Mouse (Mus musculus): ENCODE results near the gene Tppp. TPM values are rescaled to one million over a fixed set of nuclear protein-coding genes. Genes with fewer than 3 reads are reported as not detected.
A peak's percentile ranks its signal among the peaks of the same experiment; 100 is the strongest.
"Not testable (repeated sequence)": the region's sequence is repeated elsewhere in the genome, so short reads cannot be mapped to it uniquely, and the experiment has no call there.

Tppp gene
- total RNA-seq, 2 experiments from 2014 or later: 12.9 to 13.3 TPM

GRCm38 (mm10) chr13:74025151-74026081, 16.2 kb downstream of the Tppp start:
- DNase-seq: peak; percentile 75 to 79

GRCm38 (mm10) chr13:74026215-74026614, 17.0 kb downstream of the Tppp start:
- peak; percentile 75 to 79 for DNase-seq

- DNase-seq: no peak
Measured at GRCm38 (mm10) chr13:74028116-74028515, 18.9 kb downstream of the Tppp start.

- DNase-seq: peak in 1 of 2 experiments; percentile 42
Measured at GRCm38 (mm10) chr13:74029013-74029412, 19.8 kb downstream of the Tppp start.

- DNase-seq: no peak
Measured at GRCm38 (mm10) chr13:74030691-74031090, 21.5 kb downstream of the Tppp start.

- no peak for DNase-seq
Measured at GRCm38 (mm10) chr13:74031133-74031532, 21.9 kb downstream of the Tppp start.

- DNase-seq: no peak
Measured at GRCm38 (mm10) chr13:74034756-74035155, 25.5 kb downstream of the Tppp start.

GRCm38 (mm10) chr13:74035776-74036175, 26.6 kb downstream of the Tppp start:
- no peak for DNase-seq

GRCm38 (mm10) chr13:74039926-74040325, 30.7 kb downstream of the Tppp start:
- no peak for DNase-seq

GRCm38 (mm10) chr13:74056194-74056593, 47.0 kb downstream of the Tppp start:
- DNase-seq: no peak

GRCm38 (mm10) chr13:74058081-74058480, 48.9 kb downstream of the Tppp start:
- DNase-seq: no peak

- peak; percentile 90 to 96 for DNase-seq
Measured at GRCm38 (mm10) chr13:74061613-74062377, 52.6 kb downstream of the Tppp start, which contains the start of gene Cep72. Gene Cep72 (minus strand): TSS chr13:74062299.

GRCm38 (mm10) chr13:74062378-74063128, 53.3 kb downstream of the Tppp start:
- no peak for DNase-seq

GRCm38 (mm10) chr13:74063340-74064050, 54.3 kb downstream of the Tppp start:
- no peak for DNase-seq

GRCm38 (mm10) chr13:74066576-74066975, 57.4 kb downstream of the Tppp start:
- DNase-seq: no peak

- not testable (repeated sequence) for DNase-seq
Measured at GRCm38 (mm10) chr13:74071244-74071643, 62.0 kb downstream of the Tppp start.

- no peak for DNase-seq
Measured at GRCm38 (mm10) chr13:74071714-74072113, 62.5 kb downstream of the Tppp start.

- DNase-seq: no peak
Measured at GRCm38 (mm10) chr13:74073369-74073768, 64.2 kb downstream of the Tppp start.
